Mouse (Mus musculus) activated CD4-positive, CD25-positive, alpha-beta regulatory T cell, adult 9 weeks (primary cell): ENCODE results near the gene Rps6ka5. TPM values are rescaled to one million over a fixed set of nuclear protein-coding genes. Genes with fewer than 3 reads are reported as not detected.

Experiments used
- polyA plus RNA-seq: library from polyadenylated mRNA; unstranded; fragments of 100-300 nt; shearing (Covaris generic); gene quantifications from one replicate; pipeline ENCODE4 v1.2.1, GENCODE M21; 2017

Rps6ka5 gene
- 9.9 TPM for polyA plus RNA-seq

DNA sequence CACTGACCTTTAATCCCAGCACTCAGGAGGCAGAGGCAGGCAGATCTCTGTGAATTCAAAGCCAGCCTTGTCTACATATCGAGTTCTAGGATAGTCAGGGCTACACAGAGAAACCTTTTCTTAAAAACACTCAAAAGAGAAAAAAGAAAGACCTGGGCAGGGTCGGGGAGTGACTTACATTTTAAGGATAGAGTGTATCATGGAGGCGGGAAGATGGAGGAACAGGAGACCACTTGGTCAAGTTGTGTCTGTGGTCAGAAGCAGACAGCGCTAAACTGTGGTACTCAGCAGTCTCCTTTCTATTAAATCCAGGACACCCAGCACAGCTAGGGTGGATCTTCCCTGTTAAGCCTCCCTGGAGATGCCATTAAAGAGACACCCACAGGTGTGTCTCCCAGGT is at the start of gene Rps6ka5:
Gene Rps6ka5 (minus strand): TSS at position 333 of the 400 bp plus-strand sequence.

DNA sequence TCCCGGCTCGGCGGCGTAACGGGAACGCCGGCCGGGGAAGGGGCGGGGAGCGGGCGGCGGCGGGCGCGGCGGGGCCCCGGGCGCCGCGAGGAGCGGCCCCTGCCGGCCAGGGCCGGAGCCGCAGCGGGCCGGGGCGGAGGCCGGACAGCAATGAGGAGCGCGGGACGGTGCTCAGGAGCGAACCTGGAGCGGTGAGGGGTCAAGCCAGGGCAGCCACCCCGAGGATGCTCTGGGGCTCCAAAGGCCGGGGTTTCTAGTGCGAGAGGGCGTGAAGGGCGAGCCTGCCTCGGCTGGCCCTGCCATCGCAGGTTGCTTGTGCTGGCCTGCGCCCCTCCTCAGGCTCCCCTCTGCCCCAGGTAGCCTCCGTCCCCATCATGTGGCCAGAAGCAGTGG is 206.0 kb downstream of the Rps6ka5 start, which contains the start of gene Ttc7b:
Gene Ttc7b (minus strand): TSS at position 33 of the 393 bp plus-strand sequence.

Other genes with a start within 250 kb of the Rps6ka5 start
- 1.5 TPM for gene Ttc7b, start 206.2 kb downstream of the Rps6ka5 start, polyA plus RNA-seq
- 13.8 TPM for gene Dglucy, start 52.1 kb upstream of the Rps6ka5 start, polyA plus RNA-seq
- gene Gpr68, start 181.2 kb upstream of the Rps6ka5 start, polyA plus RNA-seq: 86.3 TPM